Mouse (Mus musculus): ENCODE data around the gene Rapgef4.
A peak's percentile ranks its signal among the peaks of the same experiment; 100 is the strongest.

Gene Rapgef4

DNA sequence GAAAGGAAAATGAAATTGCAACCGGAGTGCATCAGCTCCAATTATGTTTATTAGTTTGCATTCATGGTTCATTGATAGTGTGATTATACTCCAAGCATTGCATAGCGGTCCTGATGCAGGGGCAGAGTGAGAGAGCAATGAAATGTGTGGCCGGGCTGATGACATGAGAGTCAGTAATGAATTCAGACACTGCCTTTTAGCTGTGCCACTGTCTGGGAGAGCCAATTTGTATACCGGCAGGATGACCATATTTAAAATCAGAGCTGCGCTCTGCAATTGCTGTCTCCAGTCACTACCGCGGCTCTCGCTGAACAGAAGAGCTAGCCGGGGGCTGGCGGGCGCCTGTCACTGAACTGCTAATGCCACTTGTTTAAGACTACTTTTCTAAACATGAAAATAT lies 197.5 kb downstream of the Rapgef4 start:
- DNase-seq (ENCODE audit: low spot score in 2 of 2) = no peak

DNA sequence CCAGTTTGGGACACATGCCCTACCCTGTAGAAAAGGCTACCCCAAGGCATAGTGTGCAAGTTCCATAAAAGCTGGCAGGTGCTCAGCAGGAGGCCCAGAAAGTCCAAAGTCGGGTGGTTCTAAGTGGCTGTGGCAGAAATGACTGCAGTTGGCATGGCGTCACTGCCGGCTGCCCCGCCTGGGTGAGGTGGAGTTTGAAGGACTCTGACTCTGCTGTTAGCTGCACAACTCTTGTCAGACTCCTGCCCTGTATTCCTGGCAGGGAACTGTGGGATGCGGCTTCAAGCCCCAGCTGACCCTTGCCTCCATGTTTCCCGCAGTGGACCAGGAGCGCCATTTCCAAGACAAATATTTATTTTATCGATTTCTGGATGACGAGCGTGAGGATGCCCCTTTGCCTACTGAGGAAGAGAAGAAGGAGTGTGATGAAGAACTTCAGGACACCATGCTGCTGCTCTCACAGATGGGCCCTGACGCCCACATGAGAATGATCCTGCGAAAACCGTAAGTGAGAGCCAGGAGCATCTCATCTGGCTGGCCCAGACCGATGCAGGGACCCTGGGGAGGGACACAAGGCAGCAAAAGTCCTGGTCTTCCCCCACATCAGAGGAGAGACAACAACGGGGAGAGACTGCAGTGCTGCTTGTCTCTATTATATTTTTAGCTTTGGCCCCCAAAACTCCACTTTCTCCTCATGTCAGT lies 198.7 kb downstream of the Rapgef4 start:
- DNase-seq (ENCODE audit: low spot score in 2 of 2) = no peak

DNA sequence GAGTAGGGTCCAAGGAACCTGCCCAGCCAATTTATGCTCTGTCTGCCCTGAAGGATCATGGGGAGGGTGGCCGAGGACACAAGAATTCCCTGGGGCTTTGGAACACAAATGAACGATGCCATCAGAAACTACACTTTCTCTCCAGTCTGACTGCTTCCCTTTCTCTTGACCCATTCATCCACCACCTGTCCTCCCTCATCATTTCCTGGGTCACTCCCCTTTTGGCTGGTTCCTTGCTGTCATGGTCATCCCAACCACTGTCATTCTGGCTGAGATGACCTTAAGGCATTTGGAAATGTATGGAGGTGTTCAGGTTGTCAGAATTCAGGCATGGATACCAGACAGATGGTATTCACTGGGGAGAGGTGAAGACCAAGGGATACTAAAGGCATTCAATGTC lies 200.4 kb downstream of the Rapgef4 start:
- DNase-seq (ENCODE audit: low spot score in 2 of 2) = no peak

DNA sequence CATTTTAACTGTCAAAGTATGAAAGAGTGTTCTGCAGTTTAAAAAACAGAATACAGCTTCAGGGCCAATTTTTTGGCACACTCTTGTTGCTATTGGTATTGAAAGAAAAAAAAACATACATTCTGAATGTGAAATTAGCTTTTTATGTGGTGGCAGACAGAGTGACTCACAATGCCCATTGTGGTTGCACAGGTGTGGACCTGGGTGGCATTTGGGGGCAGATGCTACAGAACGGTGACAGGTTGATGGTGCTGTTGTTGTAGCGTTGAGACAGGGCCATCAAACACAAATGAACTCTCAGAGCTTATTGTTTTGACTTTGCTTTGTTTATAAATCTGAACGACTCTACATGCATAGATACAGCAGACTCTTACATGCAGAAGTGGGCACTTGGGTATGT lies 202.7 kb downstream of the Rapgef4 start:
- no peak for DNase-seq (ENCODE audit: low spot score in 2 of 2)

DNA sequence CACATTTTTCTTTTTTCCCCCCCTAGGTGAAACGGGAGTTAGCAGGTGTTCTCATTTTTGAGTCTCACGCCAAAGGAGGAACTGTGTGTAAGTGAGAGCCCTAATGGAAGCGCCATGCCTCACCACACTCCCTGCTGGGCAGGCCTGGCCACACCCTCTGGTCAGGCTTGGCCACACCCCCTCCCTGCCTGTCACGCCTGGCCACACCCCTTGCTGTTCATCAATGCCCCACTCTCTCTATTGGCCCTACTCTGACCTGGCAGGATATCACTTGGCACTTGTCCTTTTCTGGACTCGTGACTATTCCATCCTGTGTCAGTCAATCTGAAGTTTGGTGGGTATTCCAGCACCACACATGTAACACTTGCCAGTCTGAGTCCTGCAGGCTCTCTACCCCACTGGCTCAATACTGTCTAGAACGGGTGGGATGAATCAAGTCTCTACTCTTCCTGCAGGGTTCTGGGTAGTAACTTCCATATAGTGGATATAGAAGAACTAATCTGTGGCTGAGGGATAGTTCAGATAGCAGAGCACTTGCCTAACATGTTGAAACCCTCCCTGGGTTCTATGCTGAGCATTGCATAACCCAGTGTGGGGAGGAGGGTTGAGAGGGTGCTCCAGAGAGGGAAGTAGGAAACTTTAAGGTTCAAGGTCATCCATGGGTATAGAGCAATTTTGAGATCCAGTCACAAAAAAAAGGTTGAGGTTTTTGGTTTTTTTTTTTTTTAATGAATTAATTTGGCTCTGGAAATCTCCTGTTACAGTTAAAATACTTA lies 215.3 kb downstream of the Rapgef4 start:
- no peak for DNase-seq (ENCODE audit: low spot score in 2 of 2)

DNA sequence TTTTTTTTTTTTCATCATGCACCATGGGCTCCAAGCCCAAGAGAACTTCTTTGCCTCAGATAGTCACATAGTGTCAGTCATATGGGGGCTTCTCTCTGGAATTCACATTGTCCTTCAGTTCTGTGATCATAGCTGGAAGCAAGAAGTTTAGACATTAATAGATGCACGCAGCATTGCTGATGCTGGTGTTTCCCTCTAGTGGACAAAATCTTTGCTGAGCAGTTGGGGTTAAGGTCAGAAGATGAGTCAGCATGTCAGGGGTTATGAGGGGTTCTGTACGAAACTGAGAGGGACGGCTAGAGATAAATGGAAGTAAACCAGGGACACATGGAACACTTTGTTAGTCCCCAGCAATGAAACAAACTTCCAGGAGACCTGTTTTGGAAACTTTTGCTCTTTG lies 216.0 kb downstream of the Rapgef4 start:
- no peak for DNase-seq (ENCODE audit: low spot score in 2 of 2)

DNA sequence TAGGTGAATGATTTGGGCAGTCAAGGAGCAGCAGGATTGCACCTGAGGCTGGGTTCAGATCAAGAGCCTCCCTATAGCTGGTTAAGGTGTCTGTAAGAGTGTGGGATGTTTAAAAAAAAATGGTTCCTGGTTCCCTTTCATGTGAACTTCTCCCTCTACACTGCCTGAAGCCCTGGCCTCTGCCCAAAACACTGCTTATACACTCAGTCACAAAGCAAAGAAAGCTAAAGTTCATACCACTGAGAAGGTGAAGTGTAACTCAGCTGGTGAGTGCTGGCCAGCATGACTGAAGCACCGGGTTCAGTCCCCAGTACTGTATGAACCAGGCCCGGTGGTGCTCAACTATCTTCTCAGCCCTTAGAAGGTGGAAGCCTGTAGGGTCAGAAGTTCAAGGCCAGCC lies 218.4 kb downstream of the Rapgef4 start:
- DNase-seq (ENCODE audit: low spot score in 2 of 2) = no peak

DNA sequence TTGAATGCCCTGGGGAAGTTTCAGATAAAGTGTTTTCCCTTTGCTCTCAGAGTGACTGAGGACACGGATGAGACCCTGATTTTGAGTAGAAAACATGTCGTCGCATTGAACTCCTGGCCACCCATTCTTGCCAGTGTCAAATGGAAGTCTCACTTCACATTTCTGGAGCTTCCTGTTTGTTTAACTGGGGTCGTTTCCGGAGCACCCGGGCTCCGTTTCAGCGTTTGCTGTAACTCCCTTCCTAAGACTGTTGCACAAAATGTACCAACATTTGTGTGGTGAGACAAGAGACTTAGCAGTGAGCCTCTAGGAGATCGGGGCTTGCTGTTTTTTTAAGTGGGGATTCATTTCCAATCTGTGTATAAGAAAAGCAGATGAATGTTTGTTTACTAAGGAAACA lies 220.5 kb downstream of the Rapgef4 start:
- no peak for DNase-seq (ENCODE audit: low spot score in 2 of 2)

DNA sequence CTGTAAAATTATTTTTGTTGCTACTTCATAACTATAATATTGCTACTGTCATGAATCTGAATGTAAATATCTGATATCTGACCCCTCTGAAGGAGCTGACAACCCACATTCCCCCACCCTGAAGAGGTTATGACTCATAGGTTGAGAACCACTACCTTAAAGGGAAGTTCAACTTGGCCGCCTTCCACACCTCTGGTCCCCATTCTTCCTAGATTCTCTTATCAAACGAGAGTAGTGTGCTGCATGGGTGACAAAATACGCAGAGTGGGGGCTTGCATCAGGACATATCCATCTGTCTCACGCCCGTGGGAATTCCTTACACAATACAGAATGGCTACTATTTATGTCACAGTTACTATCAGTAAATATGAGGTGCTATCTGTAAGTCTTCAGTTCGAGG lies 221.2 kb downstream of the Rapgef4 start:
- no peak for DNase-seq (ENCODE audit: low spot score in 2 of 2)

DNA sequence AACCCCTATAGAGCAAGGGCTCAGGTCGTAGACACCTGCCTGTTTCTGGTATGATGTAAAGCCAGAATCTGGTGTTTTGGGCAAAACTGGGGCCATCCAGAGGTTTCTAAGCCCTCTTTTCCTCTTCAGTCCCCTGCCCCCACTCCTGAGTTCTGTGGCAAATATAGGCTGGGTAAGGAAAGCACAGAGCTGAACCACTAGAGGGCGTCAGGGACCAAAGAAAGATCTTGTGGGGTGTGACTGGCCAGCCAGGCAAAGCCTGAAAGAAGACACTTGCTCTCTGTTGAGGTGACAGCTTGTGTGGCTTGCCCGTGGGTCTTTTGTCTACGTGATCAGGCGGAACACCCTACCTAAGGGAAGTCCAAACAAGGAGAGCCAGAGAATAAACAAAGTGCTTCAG lies 222.6 kb downstream of the Rapgef4 start:
- DNase-seq (ENCODE audit: low spot score in 2 of 2) = peak; percentile 35 to 57

DNA sequence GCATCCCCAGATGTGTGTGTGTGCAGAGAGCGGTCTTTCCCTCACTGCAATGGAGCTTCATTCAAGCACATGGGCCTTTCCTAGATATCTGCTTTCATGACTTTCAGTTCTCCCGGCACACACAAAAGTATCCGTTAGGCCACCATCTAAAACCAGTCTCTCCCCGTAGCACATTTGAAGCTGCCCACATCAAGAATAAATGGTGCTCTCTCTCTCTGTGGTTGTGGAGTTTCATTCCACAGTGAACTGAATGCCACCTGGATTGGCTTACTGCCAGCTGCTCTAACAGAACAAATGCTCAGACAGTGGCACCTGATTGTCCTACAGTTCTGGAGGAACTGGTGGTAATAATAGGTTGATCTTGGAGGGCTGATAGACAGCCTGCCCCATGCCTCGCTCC lies 224.8 kb downstream of the Rapgef4 start:
- DNase-seq (ENCODE audit: low spot score in 2 of 2) = no peak

DNA sequence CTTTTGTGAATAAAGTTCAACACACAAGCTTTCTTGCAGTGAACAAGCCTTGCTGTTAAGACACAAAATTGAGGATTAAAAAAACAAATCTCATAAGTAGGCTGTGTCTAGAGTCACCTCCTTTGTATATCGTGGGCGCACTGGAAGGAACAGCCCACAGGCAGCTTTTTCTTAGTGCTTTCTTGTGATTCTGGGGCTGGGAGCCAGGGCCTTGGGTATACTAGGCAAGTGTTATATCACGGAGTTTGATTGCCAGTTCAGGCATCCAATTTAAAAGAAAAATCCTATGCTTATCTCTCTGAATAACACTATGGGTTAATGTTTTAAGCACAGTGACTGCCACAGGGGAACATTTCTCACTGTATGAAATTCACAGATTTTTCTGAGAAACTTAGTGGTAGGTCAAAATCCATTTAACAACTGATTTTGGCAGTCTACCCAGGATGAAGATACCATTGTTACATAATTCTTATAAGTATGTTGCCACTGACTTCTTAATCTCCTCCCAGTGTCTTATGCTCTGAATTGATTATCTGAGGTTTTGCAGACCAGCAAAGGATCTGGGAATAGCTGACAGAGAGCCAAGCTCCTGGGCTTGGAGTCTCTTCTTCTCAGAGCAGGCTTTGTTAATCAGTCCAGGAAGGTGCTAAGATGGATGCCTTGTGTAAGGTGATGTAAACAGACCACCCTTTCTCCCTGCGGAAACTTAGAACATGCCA lies 225.6 kb downstream of the Rapgef4 start:
- DNase-seq (ENCODE audit: low spot score in 2 of 2) = no peak

DNA sequence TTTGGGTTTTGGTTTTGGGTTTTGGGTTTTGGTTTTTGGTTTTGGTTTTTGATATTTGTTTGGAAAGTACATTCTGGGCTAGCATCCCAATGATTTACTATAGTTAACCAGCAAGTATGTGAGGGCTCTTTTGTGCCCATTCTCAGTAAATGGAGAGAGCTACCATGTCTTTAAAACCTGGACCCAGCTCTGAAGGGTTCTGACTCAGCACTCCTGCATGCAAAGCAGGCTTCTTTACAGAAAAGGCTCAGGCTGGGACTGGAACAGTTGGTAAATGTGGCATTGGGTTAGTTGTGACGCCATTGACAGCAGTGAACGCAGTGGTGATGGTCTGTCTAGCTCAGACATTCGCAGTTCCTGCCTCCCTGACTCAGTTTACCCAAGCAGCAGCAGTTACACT lies 236.3 kb downstream of the Rapgef4 start:
- DNase-seq (ENCODE audit: low spot score in 2 of 2) = no peak

DNA sequence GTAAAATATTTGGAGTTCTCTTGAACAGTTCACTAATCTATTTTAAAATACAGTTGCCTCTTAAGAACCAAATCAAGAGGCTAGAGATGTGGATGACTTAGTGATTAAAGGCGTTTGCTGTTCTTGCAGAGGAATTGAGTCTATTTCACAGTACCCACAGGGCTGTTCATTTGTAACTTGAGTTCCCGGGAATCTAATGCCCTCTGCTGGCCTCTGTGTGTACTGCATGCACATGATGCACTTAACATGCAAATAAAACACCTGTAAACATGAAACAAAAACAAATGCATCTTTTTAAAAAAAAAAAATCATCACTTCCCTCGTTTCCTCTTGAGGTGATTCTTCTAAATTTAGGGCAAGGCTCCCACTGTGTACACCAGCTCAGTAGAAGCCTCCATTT lies 238.9 kb downstream of the Rapgef4 start:
- peak in 1 of 2 experiments; percentile 43 for DNase-seq (ENCODE audit: low spot score in 2 of 2)

DNA sequence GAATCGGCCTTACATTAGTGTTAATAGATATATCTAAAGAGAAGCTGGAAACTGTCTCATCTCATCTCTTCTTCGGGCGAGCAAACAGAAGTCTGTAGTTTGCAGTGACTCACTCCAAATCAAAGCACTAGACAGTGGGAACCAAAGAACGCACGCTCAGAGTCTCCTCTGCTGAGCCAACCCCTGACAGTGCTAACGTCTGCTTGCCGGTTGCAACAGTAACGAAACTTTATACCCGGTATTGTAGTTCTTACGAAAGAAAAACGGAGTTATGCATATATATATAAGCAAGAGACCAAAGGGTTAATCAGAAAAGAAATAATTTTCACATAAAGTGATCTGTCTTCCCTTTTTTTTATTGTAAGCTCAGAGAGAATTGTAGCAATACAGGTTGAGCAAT lies 240.2 kb downstream of the Rapgef4 start:
- DNase-seq (ENCODE audit: low spot score in 2 of 2) = no peak

DNA sequence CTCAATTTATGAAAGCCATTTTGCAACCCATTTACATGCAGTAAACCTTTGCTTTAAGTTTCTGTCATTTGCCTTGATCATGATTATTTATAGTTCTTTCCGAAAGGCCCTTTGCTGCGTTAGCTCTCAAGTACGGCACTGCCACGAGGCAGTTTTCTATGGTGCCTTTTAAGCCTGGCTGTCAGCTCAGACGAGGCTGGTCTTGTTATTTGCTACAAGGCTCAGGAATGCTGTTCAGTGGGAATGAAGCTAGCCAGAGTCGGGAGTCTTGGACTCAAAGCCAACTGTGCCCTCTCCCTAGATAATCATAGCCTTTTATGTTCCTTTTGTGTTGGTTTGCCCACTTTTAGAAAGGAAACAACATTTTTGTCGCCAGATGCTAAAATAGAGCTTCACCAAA lies 240.7 kb downstream of the Rapgef4 start:
- DNase-seq (ENCODE audit: low spot score in 2 of 2) = no peak

DNA sequence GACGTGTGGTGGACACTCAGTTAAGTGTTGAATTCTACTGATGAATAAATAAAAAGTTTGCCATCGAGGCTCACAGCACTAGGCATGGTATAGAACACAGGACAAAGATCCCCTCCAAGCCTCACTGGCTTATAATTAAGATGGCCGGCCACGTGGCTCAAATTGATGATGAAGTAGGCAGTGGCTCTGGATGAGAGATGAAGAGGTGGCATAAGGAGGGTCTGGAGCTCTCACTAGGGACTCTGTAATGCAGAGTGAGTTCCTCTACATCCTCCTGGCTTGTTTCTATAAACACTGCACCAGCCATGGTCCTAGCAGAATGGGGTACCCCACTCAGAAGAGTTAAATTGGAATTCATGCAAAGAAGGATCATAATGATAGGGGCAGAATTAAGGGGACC lies 241.2 kb downstream of the Rapgef4 start:
- DNase-seq (ENCODE audit: low spot score in 2 of 2) = no peak

DNA sequence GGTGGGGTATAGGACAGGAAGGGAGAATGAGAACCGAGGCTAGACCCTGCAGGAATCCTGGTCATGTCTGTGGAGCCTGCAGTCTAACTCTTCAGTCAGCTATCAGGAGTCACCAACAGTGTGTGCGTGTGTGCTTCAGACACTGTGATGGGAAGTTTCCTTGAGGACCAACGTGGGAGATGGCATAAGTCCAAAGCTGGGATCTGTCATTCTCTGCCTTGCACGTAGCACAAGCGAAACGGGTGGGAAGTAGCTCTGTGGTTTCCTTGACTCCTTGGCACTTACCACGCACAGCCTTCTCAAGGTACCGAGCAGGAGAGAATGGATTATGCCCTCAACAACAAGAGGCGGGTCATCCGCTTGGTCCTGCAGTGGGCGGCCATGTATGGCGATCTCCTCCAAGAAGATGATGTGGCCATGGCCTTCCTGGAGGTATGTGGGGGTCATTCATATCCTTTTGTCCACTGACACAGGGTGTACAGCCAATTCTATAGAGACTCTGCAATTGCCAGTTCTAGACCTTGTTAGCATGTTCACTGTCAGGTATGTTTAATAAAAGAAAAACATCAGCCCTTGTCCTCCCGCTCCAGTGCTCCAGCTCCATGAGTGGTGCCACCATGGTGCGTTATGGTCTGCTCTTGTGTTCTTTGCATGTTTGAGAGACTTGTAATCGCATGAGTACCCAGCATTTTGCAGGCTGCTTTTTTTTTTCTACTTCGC lies 241.9 kb downstream of the Rapgef4 start:
- no peak for DNase-seq (ENCODE audit: low spot score in 2 of 2)

DNA sequence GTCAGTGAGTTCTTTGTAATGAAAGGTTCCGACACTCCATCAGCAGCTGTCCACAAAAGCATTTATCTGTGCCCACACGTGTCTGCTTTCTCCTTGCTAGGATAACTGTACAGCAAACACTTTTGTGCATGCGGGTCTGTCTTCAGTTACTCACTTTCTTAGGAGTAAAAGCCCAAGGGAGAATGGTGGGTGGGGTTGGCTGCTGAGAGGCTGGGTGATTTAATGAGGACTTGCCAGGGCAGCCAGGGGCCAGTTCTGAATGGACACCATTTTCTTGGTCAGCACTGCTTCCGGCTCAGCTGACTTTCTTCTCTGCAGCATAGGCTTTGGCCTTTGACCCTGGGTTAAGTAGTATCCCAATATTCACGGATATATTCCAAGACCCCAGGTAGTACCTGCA lies 242.4 kb downstream of the Rapgef4 start:
- DNase-seq (ENCODE audit: low spot score in 2 of 2) = no peak

DNA sequence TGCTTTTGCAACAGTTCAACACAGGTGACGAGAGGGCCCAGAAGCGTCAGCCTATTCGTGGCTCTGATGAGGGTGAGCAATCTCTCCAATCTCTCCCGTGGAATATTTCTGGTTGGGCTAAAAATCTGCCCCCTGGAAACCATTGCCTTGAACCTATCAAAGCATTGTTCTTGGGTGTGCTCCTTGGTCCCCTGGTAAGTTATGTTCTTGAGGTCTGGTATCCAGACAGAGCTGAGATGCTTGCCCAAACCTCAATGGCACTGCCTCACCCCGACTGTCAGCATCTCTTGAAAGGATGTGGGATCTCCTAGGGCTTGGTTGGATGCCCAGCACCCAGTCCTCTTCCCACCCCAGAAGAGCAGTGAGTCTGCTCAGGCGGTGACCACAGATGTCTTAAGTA lies 245.0 kb downstream of the Rapgef4 start:
- no peak for DNase-seq (ENCODE audit: low spot score in 2 of 2)

DNA sequence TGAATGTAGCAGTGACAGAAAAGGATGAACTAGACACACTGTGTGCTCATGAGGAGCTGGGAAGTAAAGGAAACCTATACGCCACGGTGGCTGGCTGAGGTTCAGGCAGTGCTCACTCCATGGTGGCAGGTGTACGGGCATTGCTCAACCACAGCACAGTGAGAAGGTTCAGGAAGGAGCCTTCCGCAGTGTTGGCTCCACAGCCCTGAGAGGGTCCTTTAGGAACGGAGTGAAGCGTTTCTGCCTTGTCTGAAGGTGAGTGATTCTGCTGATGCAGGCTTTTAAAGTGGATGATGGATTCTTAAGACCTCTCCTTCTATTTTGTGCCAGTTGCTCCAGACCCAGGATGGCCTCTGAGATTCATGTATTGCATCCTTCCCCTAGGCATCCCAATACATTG lies 246.4 kb downstream of the Rapgef4 start:
- DNase-seq (ENCODE audit: low spot score in 2 of 2) = no peak

DNA sequence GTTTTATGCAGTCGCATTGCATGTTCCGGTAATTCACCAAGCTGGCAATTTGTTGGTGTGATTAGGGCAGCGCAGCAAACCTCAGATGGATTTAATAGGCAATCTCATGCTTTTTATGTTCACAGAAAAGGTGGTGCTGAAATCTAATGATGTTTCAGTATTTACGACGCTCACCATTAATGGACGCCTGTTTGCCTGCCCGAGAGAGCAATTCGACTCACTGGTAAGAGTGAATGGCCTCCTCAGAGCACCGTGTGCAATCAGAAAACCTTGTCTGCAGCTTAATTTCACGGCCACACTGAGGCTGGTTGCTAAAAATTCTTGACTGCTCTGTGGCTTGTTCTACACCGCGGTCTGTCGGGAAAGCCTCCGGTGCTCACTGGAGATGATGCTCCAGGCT lies 247.8 kb downstream of the Rapgef4 start:
- DNase-seq (ENCODE audit: low spot score in 2 of 2) = no peak

Measured in frontal cortex, postnatal 14 days (tissue).